Mouse (Mus musculus) left cerebral cortex, adult 6 months (tissue): Measurements from ENCODE around the gene Cpxm1. TPM values are rescaled to one million over a fixed set of nuclear protein-coding genes. Genes with fewer than 3 reads are reported as not detected.

ENCODE experiments used
- long read RNA-seq, 2 experiments: library from polyadenylated mRNA; unstranded; transcript quantifications; one replicate each; pipeline ENCODE4 v2.0.0; 2019 to 2020
- polyA plus RNA-seq: library from polyadenylated mRNA; unstranded; fragments of <200 nt; fragmentation: Nextera tagmentation; gene quantifications from 2 replicates; pipeline ENCODE4 v1.2.3, GENCODE M21; 2021

Gene Cpxm1
- polyA plus RNA-seq = 3.1 and 4.3 TPM in 2 replicates
- long read RNA-seq, experiment 1, transcript Cpxm1-201 (14 exons, 2,366 nt) = major isoform, 13 of 16 reads
- long read RNA-seq, experiment 1, partial matches to known transcripts = 1 of 16 reads
- long read RNA-seq, experiment 1, other reads (novel, unspliced or antisense) = 2 of 16 reads
- long read RNA-seq, experiment 2, partial matches to known transcripts = 2 of 4 reads
- long read RNA-seq, experiment 2, other reads (novel, unspliced or antisense) = 1 of 4 reads

DNA sequence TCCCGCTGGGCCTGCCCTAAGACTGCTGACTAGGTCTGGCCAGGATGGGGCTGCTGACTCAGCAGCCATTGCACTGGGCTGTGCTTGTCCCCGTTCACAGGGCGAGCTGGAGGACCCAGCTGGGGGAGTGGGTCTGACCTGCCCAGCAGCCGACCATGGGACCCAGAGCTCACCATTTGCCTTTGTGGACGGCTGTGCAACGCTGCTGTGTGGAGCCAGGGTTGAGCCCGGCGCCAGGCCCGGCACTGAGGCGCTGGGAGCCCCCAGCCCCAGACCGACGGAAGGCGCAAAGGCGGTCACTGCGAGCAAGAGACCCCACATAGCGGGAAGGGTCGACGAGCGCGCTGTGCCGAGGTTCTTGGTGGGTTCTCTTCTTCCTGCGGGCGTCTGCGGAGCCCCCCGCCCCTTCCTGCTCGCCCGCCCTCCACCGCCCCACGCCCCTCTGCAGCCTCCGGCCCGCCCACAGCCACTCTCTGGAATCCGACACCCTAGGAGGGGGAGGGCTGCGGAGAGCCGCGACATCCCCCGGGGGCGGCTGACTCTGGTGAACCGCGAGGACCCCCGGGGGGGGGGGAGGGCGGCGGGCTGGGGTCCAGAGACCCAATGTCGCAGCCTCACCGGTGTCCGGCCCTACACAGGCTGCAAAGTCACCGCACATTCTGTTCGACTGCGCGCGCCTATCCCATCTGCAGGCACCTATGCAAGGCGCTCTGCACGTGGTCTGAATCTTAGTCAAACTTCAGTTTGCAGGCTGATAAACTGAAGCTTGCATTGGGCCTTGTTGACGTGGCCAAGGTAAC lies at the start of gene Cpxm1:
Gene Cpxm1 (minus strand): TSS at position 389 of the 800 bp plus-strand sequence.

GRCm38 (mm10) chr2:130424126-130424853 lies 26.9 kb upstream of the Cpxm1 start, which contains the start of the genes Vps16 and Pced1a:
Gene Vps16, plus strand, starts transcription at chr2:130424339.
Gene Pced1a, minus strand, starts transcription at chr2:130424701.

DNA sequence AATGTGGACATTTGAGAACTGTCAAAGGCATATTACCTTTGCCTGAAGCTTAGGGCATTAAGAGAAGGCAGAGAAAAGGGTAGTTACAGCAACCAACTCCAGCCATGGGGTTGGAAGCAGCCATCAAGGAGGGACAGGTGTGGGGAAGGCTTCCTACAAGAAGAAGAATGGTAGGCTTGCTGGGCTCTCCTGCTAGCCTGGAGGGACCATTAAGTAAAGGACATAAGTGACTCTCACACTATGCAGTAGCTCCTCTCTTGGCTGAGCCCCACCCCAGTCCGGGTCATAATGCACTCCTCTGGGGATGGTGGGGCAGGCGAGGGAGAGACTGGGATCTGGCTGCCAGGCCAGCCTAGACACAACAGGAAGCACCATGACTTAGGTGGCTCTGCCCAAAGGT lies 8.8 kb upstream of the Cpxm1 start, which contains the start of gene Tmem239:
Gene Tmem239 (plus strand): TSS at position 301 of the 400 bp plus-strand sequence.

DNA sequence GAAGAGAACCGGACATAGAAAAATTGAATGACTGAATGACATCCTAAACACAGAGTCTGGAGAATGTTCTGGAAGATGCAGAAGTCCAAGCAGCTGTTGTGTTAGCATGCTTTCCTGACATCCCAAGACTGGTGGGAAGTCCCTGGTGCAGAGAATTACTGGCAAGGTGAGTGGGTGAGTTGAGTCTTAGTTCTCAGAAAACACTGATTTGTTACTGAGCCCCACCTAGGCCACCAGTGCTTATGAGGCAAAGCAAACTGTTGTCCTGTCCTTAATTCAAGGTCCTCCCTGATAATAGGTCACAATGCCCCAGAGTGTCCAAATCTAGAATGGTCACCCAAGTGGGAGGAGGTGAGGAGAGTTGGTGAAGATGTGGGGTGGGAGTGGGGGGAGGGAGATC lies 7.6 kb upstream of the Cpxm1 start, which contains the start of the genes Gm28372 and 1700020A23Rik:
Gene Gm28372 (plus strand): TSS at position 301 of the 400 bp plus-strand sequence.
Gene 1700020A23Rik (plus strand): TSS at position 321 of the 400 bp plus-strand sequence.

Other genes starting within 250 kb of the Cpxm1 start
- gene Snrpb, start 218.2 kb downstream of the Cpxm1 start, polyA plus RNA-seq = 201 and 239 TPM in 2 replicates
- gene Tmc2, start 202.4 kb downstream of the Cpxm1 start, polyA plus RNA-seq = not detected in 2 replicates
- gene Nop56, start 123.1 kb downstream of the Cpxm1 start, polyA plus RNA-seq = 52.1 and 80.5 TPM in 2 replicates
- gene Idh3b, start 113.0 kb downstream of the Cpxm1 start, polyA plus RNA-seq = 379 and 452 TPM in 2 replicates
- 0.51 and 0.83 TPM in 2 replicates for gene Ebf4, start 102.4 kb downstream of the Cpxm1 start, polyA plus RNA-seq
- not detected in 2 replicates for gene Gm28372, start 7.7 kb upstream of the Cpxm1 start, polyA plus RNA-seq
- not detected in 2 replicates for gene 1700020A23Rik, start 7.7 kb upstream of the Cpxm1 start, polyA plus RNA-seq
- not detected in 2 replicates for gene Tmem239, start 8.9 kb upstream of the Cpxm1 start, polyA plus RNA-seq
- 33.3 and 46.6 TPM in 2 replicates for gene Vps16, start 26.8 kb upstream of the Cpxm1 start, polyA plus RNA-seq
- 7.8 and 9.5 TPM in 2 replicates for gene Pced1a, start 27.1 kb upstream of the Cpxm1 start, polyA plus RNA-seq
- gene Ptpra, start 52.7 kb upstream of the Cpxm1 start, polyA plus RNA-seq = 32.4 and 125 TPM in 2 replicates
- gene Mrps26, start 166.2 kb upstream of the Cpxm1 start, polyA plus RNA-seq = 141 and 170 TPM in 2 replicates
- 0.53 TPM in 1 of 2 replicates, not detected in the other for gene Oxt, start 178.6 kb upstream of the Cpxm1 start, polyA plus RNA-seq
- 1.3 and 6.6 TPM in 2 replicates for gene Avp, start 185.0 kb upstream of the Cpxm1 start, polyA plus RNA-seq
- 3.2 and 3.6 TPM in 2 replicates for gene Fastkd5, start 232.5 kb upstream of the Cpxm1 start, polyA plus RNA-seq
- gene Ubox5, start 232.5 kb upstream of the Cpxm1 start, polyA plus RNA-seq = 8.8 TPM in 2 replicates
- 6.4 and 10.5 TPM in 2 replicates for gene Lzts3, start 245.2 kb upstream of the Cpxm1 start, polyA plus RNA-seq